Mouse (Mus musculus): ENCODE results near the gene Lce3a. TPM values are rescaled to one million over a fixed set of nuclear protein-coding genes. Genes with fewer than 3 reads are reported as not detected.

Gene Lce3a
- polyA plus RNA-seq, 1 experiment from 2014 or later, result not detected

DNA sequence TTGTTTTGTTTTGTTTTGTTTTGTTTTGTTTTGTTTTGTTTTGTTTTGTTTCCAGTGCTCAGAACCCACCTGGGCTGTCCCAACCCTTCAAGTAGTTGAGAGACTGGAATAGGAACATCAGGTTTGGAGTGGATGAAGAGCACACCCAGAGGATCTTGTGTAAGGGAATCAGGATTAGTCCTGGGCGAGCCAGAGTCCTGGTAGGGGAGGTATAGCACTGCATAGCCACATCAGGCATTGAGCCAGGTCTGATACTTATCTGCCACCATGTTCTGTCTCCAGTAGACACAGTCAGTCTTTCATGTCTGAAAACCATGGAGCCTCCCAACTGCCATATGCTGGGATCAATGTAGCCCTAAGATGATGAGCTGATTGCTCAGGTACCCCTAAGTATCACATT lies 31.5 kb downstream of the Lce3a start:
- Histone ChIP-seq H3K9me3 (ENCODE audit: control insufficient read depth, low read length) (no peaks in the 10 kb centered on the region), H3K4me2 (ENCODE audit: low read length) (no peak overlapping the region), H3K9ac (replicated peaks; ENCODE audit: low read depth, low read length) (no peak overlapping the region), H3K27ac (ENCODE audit: low read length) (no peak overlapping the region), H3K4me3 (replicated peaks; ENCODE audit: low read length) (no peak overlapping the region), H3K36me3 (ENCODE audit: control insufficient read depth, insufficient read depth) (no peaks in the 10 kb centered on the region), H3K4me1 (replicated peaks; ENCODE audit: control insufficient read depth, insufficient read depth, low read length) (no peaks in the 10 kb centered on the region), H3K27me3 (replicated peaks; ENCODE audit: control insufficient read depth, insufficient read depth, low read length) (no peaks in the 10 kb centered on the region)
- ATAC-seq, result no peak
- 59% methylated on average over 1 of the region's 1 CpGs for WGBS

DNA sequence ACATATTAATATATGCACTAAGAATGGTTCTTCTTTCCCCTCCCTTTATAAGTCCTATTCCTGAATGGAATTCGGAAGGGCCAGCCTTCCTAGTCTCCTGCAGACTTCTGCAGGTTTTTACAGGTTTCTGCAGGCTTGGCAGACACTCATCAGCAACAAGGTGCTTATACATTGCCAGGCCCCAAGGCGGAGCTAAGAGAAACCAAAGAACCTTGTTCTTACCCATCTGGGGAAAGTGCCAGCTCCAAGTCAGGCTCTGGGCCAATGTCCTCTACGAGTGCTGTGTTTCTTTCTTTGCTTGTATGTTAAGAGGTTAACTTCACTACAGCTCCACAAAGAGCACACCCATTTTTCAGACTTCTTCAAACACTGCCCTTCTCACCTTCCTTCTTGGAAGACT lies 32.0 kb downstream of the Lce3a start:
- Histone ChIP-seq H3K36me3 (ENCODE audit: control insufficient read depth, insufficient read depth) (no peaks in the 10 kb centered on the region), H3K27ac (ENCODE audit: low read length) (no peak overlapping the region), H3K9ac (replicated peaks; ENCODE audit: low read depth, low read length) (no peak overlapping the region), H3K9me3 (ENCODE audit: control insufficient read depth, low read length) (no peaks in the 10 kb centered on the region), H3K4me2 (ENCODE audit: low read length) (no peak overlapping the region), H3K4me1 (replicated peaks; ENCODE audit: control insufficient read depth, insufficient read depth, low read length) (no peaks in the 10 kb centered on the region), H3K4me3 (replicated peaks; ENCODE audit: low read length) (no peak overlapping the region), H3K27me3 (replicated peaks; ENCODE audit: control insufficient read depth, insufficient read depth, low read length) (no peaks in the 10 kb centered on the region)
- WGBS, result 55% methylated on average over 3 of the region's 3 CpGs
- ATAC-seq, result no peak

Other genes with a start within 250 kb of the Lce3a start
- gene Lce1c, start 247.0 kb downstream of the Lce3a start, polyA plus RNA-seq (2015; fragmentation: Nextera tagmentation; extraction: Ambion mirVana), result not detected in 2 replicates
- not detected in 2 replicates for gene Lce1d, start 239.0 kb downstream of the Lce3a start, polyA plus RNA-seq (2015; fragmentation: Nextera tagmentation; extraction: Ambion mirVana)
- not detected in 2 replicates for gene Lce1e, start 217.2 kb downstream of the Lce3a start, polyA plus RNA-seq (2015; fragmentation: Nextera tagmentation; extraction: Ambion mirVana)
- gene Lce1f, start 205.9 kb downstream of the Lce3a start, polyA plus RNA-seq (2015; fragmentation: Nextera tagmentation; extraction: Ambion mirVana), result not detected in 2 replicates
- gene Gm38119, start 187.1 kb downstream of the Lce3a start, polyA plus RNA-seq (2015; fragmentation: Nextera tagmentation; extraction: Ambion mirVana), result not detected in 2 replicates
- not detected in 2 replicates for gene Lce1g, start 173.9 kb downstream of the Lce3a start, polyA plus RNA-seq (2015; fragmentation: Nextera tagmentation; extraction: Ambion mirVana)
- not detected in 2 replicates for gene Lce1h, start 161.2 kb downstream of the Lce3a start, polyA plus RNA-seq (2015; fragmentation: Nextera tagmentation; extraction: Ambion mirVana)
- gene Lce1i, start 147.3 kb downstream of the Lce3a start, polyA plus RNA-seq (2015; fragmentation: Nextera tagmentation; extraction: Ambion mirVana), result not detected in 2 replicates
- gene Lce1j, start 135.7 kb downstream of the Lce3a start, polyA plus RNA-seq (2015; fragmentation: Nextera tagmentation; extraction: Ambion mirVana), result not detected in 2 replicates
- not detected in 2 replicates for gene Lce1k, start 118.3 kb downstream of the Lce3a start, polyA plus RNA-seq (2015; fragmentation: Nextera tagmentation; extraction: Ambion mirVana)
- gene Kprp, start 99.0 kb downstream of the Lce3a start, polyA plus RNA-seq (2015; fragmentation: Nextera tagmentation; extraction: Ambion mirVana), result not detected in 2 replicates
- gene Lce1l, start 74.9 kb downstream of the Lce3a start, polyA plus RNA-seq (2015; fragmentation: Nextera tagmentation; extraction: Ambion mirVana), result not detected in 2 replicates
- gene 2310050C09Rik, start 56.0 kb downstream of the Lce3a start, polyA plus RNA-seq (2015; fragmentation: Nextera tagmentation; extraction: Ambion mirVana), result not detected in 2 replicates
- not detected in 2 replicates for gene Lce3b, start 6.7 kb upstream of the Lce3a start, polyA plus RNA-seq (2015; fragmentation: Nextera tagmentation; extraction: Ambion mirVana)
- gene Lce3c, start 18.3 kb upstream of the Lce3a start, polyA plus RNA-seq (2015; fragmentation: Nextera tagmentation; extraction: Ambion mirVana), result not detected in 2 replicates
- gene Lce3d, start 31.2 kb upstream of the Lce3a start, polyA plus RNA-seq (2015; fragmentation: Nextera tagmentation; extraction: Ambion mirVana), result not detected in 2 replicates
- gene Lce3e, start 40.8 kb upstream of the Lce3a start, polyA plus RNA-seq (2015; fragmentation: Nextera tagmentation; extraction: Ambion mirVana), result not detected in 2 replicates
- not detected in 2 replicates for gene Lce3f, start 66.0 kb upstream of the Lce3a start, polyA plus RNA-seq (2015; fragmentation: Nextera tagmentation; extraction: Ambion mirVana)
- gene Crct1, start 89.5 kb upstream of the Lce3a start, polyA plus RNA-seq (2015; fragmentation: Nextera tagmentation; extraction: Ambion mirVana), result not detected in 2 replicates
- gene Lce1m, start 92.8 kb upstream of the Lce3a start, polyA plus RNA-seq (2015; fragmentation: Nextera tagmentation; extraction: Ambion mirVana), result not detected in 2 replicates
- gene Gm4858, start 142.6 kb upstream of the Lce3a start, polyA plus RNA-seq (2015; fragmentation: Nextera tagmentation; extraction: Ambion mirVana), result not detected in 2 replicates
- gene Crnn, start 218.6 kb upstream of the Lce3a start, polyA plus RNA-seq (2015; fragmentation: Nextera tagmentation; extraction: Ambion mirVana), result not detected in 2 replicates

All from forebrain, embryonic 16.5 days (tissue).